Mouse (Mus musculus) stomach, postnatal 0 days (tissue): ENCODE results near the gene Gbp3. TPM values are rescaled to one million over a fixed set of nuclear protein-coding genes. Genes with fewer than 3 reads are reported as not detected.

Experiments used
- ATAC-seq: fragments of 200-750 bp; cut with Nextera tagmentation; 2 replicates; pipeline ENCODE4 v1.8.0; 2017; ENCODE audit not compliant: low FRiP score, low TSS enrichment
- DNase-seq: peaks from one replicate; pipeline ENCODE4 v3.0.0-alpha.2; 2016; ENCODE audit warnings: low spot score
- H3K27ac ChIP-seq: fragments of 300-500 bp; sonication (generic); replicated peaks from 2 replicates; pipeline ENCODE4 v1.5.1; 2014; ENCODE audit warnings: mild to moderate bottlenecking, control low read depth
- H3K27me3 ChIP-seq: fragments of 300-500 bp; sonication (generic); 2 replicates; pipeline ENCODE4 v1.6.1; 2014; ENCODE audit warnings: low read length; ENCODE audit not compliant: control insufficient read depth, insufficient read depth
- H3K36me3 ChIP-seq: fragments of 300-500 bp; sonication (generic); 2 replicates; pipeline ENCODE4 v1.6.1; 2014; ENCODE audit warnings: low read length, mixed read lengths; ENCODE audit not compliant: control insufficient read depth, insufficient read depth
- H3K4me1 ChIP-seq: fragments of 300-500 bp; sonication (generic); replicated peaks from 2 replicates; pipeline ENCODE4 v1.6.1; 2014; ENCODE audit warnings: antibody characterized with exemption; ENCODE audit not compliant: control insufficient read depth, insufficient read depth
- H3K4me2 ChIP-seq: fragments of 300-500 bp; sonication (generic); replicated peaks from 2 replicates; pipeline ENCODE4 v1.6.1; 2014; ENCODE audit warnings: low read depth, mild to moderate bottlenecking, control low read depth, moderate library complexity
- H3K4me3 ChIP-seq: fragments of 300-500 bp; sonication (generic); 2 replicates; pipeline ENCODE4 v1.5.1; 2014; ENCODE audit warnings: low read depth, low read length, control low read depth
- H3K9ac ChIP-seq: fragments of 300-500 bp; sonication (generic); 2 replicates; pipeline ENCODE4 v1.6.1; 2014; ENCODE audit warnings: mild to moderate bottlenecking, low read length, control low read depth, mixed read lengths
- H3K9me3 ChIP-seq: fragments of 300-500 bp; sonication (generic); 2 replicates; pipeline ENCODE4 v1.6.1; 2016; ENCODE audit warnings: low read length; ENCODE audit not compliant: control insufficient read depth
- CTCF ChIP-seq: IDR thresholded peaks from 2 replicates; pipeline ENCODE4 v1.5.1; 2016; ENCODE audit warnings: antibody characterized with exemption, low read depth, mild to moderate bottlenecking, moderate library complexity
- EP300 ChIP-seq: optimal IDR thresholded peaks from 2 replicates; pipeline ENCODE3; 2016; ENCODE audit warnings: antibody characterized with exemption
- WGBS: fragments of 180-500 bp; shearing (Covaris S2); extraction: QIAGEN DNeasy Blood & Tissue Kit; methylation state at CpG from one replicate; pipeline ENCODE4 v1.1.7; 2014; 5-methylcytosine and 5-hydroxymethylcytosine counted together
- polyA plus RNA-seq: library from polyadenylated mRNA; unstranded; fragments of >200 nt; fragmentation: Nextera tagmentation; extraction: Ambion mirVana; gene quantifications from 2 replicates; pipeline ENCODE4 v1.2.1, GENCODE M21; 2015

Gbp3 gene
- polyA plus RNA-seq, 1 experiment from 2014 or later, result 2.9 TPM

GRCm38 (mm10) chr3:142620956-142621562, 61.2 kb downstream of the Gbp3 start:
- ATAC-seq (no peak; the same call in 1 of the 2 replicates), DNase-seq (no peak)
- Histone ChIP-seq H3K4me3 (peak overlapping the region; percentile 41), H3K27ac (no peak overlapping the region), H3K36me3 (no peaks in the 10 kb centered on the region), H3K4me2 (peak overlapping the region; percentile 65), H3K9ac (no peak overlapping the region), H3K9me3 (no peaks in the 10 kb centered on the region), H3K4me1 (no peaks in the 10 kb centered on the region), H3K27me3 (no peaks in the 10 kb centered on the region)
- TF ChIP-seq CTCF (peak; percentile 72), EP300 (no peak)
- 49% methylated on average over 3 of the region's 3 CpGs for WGBS

Other genes with a start within 250 kb of the Gbp3 start
- 28.9 and 29.7 TPM in 2 replicates for gene Pdlim5, start 164.3 kb upstream of the Gbp3 start, polyA plus RNA-seq
- gene Gbp5, start 66.0 kb upstream of the Gbp3 start, polyA plus RNA-seq, result 0.17 and 0.18 TPM in 2 replicates
- 3.8 and 4.2 TPM in 2 replicates for gene Gbp7, start 29.7 kb upstream of the Gbp3 start, polyA plus RNA-seq
- not detected in 2 replicates for gene Gbp2b, start 34.8 kb downstream of the Gbp3 start, polyA plus RNA-seq
- gene Gbp2, start 60.6 kb downstream of the Gbp3 start, polyA plus RNA-seq, result 2.8 and 3.7 TPM in 2 replicates
- 11.0 and 11.8 TPM in 2 replicates for gene Kyat3, start 141.0 kb downstream of the Gbp3 start, polyA plus RNA-seq
- 52.8 and 54.5 TPM in 2 replicates for gene Gtf2b, start 205.0 kb downstream of the Gbp3 start, polyA plus RNA-seq